Mouse (Mus musculus) spleen, adult 12 weeks (tissue): ENCODE measurements around the gene Nrm.

Source experiments
- DNase-seq: peaks from one replicate; pipeline ENCODE4 v3.0.0; 2022; ENCODE audit warnings: low spot score

The Nrm gene

DNA sequence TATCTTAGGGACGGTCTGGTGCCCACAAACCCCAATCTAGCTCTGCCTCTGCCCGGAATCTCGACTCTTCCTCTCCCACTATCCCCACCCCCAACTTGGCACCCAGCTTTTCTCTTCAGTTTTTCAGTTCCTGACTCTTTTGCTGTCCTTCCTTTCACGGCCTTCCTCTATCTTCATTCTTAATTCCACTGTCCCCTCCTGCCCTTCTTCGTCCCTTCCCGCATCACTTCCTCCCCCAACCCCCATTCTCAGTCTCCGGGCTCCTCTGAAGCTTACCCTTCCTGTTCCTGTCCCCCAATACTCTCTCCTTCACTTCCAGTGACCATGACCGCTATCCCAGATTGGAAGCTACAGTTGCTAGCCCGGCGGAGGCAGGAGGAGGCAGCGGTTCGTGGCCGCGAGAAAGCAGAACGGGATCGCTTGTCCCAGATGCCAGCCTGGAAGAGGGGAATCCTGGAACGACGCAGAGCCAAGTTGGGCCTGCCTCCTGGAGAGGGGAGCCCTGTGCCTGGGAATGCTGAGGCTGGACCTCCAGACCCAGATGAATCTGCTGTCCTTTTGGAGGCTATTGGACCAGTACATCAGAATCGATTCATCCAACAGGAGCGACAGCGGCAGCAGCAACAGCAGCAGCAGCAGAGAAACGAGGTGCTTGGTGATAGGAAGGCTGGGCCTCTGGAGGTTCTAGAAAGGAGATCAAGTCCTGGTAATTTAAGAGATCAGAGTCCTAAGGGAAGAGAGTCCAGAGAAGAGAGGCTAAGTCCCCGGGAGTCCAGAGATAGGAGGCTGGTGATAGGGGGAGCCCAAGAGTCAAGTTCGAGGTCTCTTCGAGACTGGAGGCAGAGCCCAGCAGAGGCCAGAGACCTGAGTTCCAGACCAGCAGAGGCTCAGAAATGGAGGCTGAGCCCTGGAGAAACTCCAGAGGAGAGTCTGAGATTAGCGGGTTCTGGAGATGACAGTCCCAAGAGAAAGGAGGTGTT, 6.1 kb downstream of the Nrm start:
- DNase-seq = peak; percentile 26

DNA sequence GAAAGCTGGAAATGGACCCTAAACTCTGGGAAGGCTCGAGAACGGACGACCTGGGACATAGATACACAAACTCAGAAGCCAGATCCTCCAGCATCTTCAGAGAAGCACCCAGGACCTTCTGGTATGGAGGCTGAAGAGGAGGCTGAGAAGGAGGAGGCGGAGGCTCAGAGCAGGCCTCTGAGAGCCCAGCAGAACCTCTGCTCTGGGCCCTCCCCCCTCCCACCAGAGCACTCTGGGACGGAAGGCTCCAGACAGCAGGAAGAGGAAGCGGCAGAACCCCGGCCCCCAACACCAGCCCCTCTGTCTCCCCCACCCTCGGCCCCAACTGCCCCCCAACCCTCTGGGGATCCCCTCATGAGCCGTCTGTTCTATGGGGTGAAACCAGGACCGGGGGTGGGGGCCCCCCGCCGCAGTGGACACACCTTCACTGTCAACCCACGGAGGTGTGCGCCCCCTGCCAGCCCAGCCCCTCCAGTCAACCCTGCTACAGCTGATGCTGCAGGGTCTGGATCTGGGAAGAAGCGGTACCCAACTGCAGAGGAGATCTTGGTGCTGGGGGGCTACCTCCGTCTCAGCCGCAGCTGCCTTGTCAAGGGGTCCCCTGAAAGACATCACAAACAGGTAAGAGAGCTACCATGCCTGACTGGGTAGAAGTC, 7.2 kb downstream of the Nrm start:
- no peak for DNase-seq

DNA sequence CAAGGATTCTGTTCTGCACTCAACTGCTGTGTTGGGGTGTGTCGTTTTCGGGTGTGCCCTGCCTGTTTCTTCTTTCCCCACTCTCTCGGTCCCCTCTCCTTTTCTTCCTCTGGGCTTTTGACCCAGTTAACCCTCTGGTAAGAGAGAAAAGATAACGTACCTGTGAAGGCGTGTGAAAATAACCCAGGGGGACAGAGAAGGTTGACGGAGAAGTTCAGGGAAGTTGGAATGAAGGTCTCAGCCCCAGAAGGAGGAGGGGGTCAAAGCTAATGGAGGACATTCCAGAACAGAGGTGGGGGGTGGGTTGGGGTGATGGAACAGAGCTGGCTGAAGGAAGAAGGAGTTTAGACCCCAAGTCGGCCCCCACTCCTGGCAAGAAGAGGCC, 7.8 kb downstream of the Nrm start:
- no peak for DNase-seq

DNA sequence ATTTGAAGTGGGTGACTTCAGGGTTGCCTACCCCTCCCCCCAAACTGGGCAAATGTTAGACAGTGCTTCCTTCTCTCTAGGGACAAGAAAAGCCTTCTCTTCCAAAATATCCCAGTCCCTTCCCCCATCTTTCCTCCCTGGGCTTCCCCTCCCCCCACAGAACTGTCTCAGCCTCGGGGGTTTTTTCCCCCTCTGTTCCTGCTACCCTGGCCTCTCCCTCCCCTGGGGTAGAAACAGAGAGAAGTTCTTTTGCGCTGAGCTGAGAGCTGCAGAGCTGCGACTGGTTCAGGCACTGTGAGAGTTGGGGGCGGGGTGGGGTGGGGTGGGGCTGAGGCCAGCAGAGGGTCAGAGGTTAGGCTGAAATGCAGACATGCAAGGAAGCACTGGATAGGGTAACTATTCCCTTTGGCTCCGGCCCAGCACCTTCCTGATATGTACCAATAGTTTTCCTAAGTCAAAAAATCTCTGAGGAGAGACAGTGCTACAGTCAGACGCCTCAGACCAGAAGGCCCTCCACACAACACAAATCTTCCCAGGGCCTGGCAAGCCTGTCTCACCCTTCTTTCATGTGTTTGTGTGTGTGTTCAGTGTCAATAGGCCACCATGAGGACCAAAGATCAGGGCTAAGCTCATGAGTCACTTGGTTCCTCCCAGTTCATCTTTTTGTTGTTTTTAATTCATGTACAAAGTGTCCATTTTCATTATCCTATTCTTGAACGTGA, 8.4 kb downstream of the Nrm start:
- DNase-seq = no peak

DNA sequence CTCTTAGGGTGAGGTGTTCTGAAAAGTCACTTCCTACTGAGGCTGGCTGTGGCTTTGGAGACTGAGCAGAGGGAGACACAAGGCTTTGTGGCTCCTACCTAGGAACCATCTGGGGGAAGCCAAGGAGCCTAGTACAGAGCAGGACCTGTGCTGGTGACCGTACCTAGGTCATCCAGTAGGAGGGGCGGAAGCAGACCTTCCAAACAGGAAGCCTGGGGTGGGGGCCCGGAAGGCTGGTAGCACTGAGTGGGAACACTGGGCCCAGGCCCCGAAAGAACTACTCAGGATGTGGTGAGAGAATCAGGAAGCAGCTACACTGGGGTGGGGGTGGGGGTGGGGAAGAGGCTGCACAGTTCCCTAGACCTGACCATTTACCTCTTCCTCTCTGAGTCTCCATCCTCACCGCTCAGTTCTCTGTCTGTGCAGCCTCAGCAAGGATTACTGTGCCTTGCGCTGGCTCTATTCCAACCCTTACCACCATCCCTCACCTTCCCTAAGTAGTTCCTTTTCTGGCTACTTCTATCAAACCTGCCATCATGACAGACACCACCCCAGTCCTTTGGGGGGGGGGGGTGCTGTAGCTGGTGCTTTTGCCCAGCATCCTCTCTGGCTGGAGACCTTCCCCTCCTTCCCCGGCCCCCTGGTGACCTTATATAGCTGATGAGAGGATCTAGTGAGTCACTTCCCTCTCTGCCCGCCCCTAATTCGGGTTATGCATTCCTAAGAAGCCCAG, 9.2 kb downstream of the Nrm start:
- peak; percentile 33 for DNase-seq

DNA sequence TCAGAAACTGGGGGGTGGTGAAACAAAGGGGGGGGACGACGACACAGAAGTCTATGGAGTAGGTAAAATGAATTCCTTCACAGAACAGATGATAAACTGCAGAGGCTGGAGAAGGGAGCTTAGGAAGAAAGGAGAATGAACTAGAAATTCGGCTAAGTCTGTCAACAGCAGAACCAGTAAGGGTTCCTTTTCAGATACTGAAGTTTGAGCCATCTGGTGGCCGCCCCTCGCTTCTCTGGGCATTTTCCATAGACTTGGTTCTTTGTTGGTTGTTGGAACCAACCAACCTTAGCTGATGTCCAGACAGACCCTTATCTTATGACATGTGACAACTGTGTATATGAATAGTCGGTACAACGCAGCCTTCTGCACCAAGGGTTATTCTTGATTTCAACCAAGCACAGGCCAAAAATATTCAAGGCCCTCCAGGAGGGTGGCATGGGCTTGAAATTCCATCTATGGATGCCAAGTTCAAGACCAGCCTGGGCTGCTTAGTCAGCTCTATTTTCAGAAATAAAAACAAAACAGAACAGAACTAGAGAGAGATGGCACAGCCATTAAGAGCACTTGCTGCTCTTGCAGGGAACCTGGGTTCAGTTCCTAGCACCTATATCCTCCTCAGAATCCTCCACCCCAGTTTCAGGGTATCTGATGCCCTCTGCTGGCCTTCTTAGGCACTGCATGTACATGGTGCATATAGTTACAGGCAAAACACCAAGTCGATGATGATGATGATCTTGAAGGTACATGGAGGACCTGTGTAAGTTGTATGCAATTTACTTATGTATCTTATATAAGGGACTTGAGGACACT, 10.0 kb downstream of the Nrm start:
- peak; percentile 29 for DNase-seq

DNA sequence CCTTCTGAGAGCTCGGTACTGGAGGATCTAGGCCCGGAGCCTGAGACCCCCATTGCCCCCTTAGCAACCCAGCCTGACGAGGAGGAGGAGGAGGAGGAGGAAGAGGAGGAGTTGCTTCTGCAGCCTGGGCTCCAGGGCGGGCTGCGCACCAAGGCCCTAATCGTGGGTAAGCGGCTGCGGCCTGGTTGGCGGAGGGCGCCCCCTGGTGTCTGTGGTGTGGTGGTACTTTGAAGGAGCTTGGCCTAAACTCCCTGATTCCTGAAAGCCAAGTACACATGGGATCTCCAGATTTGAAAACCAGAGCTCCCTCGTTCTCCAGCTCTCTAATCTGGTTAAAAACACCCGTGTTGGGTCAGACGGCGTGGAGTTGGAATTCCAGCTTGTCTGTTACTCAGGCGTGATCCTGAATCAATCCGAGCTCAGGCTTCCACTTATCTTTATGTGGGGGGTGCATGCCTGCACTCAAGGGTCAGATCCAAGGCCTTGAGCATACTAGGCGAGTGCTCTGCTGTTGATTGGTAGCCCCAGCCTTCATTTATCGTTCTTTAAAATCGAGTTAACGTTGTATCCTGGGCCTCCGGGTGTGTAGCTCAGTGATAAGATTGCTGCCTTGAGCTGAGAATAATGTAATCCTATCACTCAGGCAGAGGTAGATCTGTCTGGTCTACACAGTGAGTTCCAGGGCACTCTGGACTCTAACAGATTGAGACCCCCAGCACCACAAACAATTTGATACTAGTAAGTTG, 12.8 kb downstream of the Nrm start:
- peak; percentile 77 for DNase-seq

DNA sequence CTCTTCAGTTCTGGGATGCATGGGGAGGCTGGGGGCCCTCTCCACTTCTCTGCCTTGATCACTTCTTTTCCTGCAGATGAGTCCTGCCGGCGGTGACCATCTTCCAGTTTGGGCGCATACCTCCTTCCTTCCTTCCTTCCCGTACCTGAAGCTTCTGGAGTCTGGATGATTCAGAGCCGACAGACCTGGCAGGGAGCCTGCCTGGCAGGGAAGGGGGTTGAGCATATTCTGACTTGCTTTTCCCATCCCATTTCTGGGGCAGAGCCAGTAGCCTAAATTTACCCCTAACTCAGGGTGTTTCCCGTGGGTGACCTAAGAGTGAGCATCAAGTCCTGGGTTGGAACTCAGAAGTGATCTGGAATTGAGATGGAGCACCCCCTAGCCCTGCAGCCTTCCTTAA, 13.6 kb downstream of the Nrm start:
- DNase-seq = no peak

DNA sequence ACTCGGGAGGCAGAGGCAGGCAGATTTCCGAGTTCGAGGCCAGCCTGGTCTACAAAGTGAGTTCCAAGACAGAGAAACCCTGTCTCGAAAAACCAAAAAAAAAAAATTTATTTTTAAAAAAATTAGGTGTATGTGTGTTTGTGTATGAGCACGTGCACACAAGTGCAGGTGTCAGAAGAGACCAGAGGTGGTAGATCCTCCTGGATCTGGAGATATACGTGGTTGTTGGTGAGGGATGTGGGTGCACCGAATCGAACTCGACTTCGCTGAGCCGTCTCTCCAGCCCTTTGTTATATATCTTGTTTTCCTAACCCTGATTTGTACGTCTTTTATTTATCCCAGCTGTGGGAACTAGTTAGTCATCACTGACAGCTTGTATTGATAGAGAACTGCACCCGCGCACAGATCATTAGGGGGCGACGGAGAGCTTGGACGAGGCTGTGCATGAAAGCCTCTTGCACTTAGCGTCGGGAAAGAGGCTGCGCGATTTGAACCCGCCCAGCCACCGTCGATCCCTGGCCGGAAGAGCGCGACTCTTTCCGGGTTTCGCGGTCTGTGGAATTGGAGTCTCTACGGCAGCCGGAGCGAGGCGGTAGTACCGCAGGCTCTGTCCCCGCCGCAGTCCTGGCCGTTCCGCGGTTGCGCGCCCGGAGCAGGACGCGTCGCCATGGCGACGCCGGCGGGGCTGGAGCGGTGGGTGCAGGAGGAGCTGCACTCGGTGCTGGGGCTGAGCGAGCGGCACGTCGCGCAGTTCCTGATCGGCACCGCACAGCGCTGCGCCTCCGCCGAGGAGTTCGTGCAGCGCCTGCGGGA, 18.3 kb downstream of the Nrm start, which contains the start of gene Dhx16:
Dhx16 (plus strand) TSS at position 575 of the 813 bp plus-strand sequence.
- peak; percentile 82 for DNase-seq

DNA sequence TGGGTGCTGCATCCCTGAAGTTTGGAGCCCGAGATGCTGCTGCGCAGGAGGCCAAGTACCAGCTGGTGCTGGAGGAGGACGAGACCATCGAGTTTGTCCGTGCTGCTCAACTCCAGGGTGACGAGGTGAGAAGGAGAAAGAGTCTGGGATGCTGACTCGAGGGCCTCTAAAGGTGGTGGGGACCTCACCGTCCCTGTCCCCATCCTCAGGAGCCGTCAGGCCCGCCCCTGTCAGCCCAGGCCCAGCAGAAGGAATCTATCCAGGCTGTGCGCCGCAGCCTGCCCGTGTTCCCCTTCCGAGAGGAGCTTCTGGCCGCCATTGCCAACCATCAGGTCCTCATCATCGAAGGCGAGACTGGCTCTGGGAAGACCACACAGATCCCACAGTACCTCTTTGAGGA, 21.8 kb downstream of the Nrm start:
- no peak for DNase-seq

DNA sequence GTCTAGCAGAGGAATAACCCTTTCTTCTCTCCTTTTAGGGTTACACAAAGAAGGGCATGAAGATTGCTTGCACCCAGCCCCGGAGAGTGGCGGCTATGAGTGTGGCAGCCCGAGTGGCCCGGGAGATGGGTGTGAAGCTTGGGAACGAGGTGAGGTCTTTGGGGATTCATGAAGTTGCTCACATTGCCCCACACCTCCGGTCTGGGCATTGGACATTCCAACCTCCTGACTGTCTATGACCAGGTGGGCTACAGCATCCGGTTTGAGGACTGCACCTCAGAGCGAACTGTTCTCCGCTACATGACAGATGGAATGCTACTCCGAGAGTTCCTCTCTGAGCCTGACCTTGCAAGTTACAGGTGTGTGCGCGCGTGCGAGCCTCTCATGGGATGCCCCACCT, 22.7 kb downstream of the Nrm start:
- no peak for DNase-seq

DNA sequence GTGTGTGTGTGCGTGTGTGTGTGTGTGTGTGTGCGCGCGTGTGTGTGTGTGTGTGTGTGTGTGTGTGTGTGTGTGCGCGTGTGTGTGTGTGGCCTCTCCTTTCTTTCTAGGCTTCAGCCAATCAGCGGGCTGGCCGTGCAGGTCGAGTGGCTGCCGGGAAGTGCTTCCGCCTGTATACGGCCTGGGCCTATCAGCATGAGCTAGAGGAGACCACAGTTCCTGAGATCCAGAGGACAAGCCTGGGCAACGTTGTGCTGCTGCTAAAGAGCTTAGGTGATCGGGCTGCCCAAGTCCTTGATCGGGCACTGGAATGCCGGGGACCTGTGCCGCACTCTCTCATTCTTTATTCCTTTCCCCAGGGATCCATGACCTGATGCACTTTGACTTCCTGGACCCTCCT, 26.6 kb downstream of the Nrm start:
- DNase-seq = no peak

DNA sequence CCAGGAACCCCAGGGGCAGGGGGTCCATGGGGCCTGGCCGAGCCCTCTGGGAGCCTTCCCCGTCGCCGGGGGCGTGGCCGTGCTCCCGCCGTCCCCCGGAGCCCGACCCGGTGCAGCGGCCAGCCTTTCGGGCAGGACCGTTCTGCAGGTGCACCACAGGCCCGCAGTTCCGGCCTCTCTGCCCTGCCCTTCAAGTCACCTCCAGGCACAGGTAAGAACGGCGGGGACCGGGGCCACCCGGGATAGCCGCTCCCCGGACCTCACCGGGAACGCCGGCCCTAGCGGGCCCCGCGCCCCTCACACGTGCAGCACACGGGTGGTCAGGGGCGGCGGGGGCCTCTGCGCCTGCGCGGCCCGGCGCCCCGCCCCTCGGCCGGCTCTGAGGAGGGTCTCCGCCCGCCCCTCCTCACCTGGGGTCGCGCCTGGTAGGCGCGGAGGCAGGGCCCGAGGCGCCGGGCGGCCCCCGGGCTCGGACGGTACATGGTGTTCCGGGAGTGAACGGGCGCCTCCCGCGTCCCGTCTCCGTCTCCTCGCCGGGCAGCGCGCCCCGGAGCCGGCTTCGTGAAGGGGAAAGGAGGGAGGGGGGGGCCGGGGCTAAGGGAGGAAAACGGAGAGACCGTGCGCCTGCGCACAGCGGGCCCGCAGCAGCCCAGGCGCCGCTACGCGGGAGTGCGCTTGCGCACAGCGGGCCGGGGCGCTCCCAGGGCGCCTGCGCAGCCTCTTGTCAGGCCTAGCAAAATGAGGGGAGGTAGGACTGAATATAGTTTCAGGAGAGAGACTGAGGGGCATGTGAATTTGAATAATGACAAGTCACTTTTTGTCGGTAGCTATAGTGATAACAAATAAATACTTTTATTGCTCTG, 35.9 kb downstream of the Nrm start, which contains the start of gene 2310061I04Rik:
2310061I04Rik (minus strand) TSS at position 651 of the 863 bp plus-strand sequence.
- DNase-seq = peak; percentile 84

DNA sequence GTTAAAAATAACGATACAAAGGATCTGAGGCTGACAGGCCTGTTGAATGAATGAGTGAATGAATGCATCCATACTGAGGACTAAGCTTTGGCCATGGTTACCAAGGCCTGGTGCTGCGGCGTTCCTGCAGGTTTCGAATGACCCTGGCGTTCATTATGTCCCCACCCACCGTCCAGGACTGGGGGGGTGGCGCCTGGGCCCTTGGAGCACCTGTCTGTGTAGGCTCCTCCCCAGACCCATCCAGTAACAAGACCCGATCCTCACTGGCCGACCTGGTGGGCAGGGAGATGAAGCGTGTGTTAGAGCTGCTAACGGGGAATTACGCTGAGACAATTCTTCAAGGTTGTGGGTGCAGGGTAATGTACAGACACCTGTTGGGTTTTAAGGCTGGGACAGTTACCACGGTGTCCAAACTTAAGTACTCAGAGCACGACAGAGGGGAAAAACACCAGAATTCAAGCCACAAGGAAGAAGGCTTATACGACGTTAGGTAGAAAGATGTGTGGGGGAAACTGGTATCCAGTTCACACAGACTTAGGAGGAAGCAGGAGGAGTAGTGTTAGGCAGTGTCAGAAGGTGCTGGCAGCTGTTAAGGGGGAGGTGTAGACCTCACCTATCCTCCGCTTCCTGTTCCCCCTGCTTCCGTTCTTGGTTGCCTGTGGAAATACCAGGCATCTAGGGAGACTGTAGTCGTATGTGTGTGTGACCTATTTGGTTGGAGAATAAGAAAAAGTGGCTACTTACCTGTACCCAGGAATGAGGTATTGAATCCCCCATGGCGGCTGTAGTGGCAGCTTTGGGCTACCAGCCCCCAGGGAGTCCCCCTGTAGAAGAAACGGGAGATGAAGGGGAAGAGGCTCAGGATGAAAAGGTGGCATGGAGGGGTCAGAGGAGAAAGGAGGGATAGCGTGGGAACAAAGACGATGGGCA, 36.8 kb downstream of the Nrm start:
- no peak for DNase-seq

DNA sequence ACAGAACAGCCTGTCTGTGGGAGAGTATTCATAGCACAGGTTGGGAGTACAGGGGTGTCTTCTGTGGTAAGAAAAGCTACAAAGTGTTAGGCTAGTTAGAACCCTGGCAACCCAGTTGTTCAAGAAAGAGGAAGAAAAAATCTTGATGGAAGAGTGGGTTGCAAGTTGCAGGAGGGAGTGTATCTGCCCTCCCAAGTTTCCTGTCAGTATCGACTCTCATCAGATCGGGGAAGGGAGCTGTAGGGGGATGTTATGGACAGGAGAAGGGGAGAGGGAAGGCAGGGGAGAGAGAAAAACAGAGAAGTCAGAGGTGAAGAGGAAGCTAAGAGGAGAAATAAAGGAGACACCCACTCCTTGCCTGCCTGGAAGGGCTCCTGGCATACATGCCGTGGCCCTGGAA, 39.5 kb downstream of the Nrm start:
- DNase-seq = no peak

DNA sequence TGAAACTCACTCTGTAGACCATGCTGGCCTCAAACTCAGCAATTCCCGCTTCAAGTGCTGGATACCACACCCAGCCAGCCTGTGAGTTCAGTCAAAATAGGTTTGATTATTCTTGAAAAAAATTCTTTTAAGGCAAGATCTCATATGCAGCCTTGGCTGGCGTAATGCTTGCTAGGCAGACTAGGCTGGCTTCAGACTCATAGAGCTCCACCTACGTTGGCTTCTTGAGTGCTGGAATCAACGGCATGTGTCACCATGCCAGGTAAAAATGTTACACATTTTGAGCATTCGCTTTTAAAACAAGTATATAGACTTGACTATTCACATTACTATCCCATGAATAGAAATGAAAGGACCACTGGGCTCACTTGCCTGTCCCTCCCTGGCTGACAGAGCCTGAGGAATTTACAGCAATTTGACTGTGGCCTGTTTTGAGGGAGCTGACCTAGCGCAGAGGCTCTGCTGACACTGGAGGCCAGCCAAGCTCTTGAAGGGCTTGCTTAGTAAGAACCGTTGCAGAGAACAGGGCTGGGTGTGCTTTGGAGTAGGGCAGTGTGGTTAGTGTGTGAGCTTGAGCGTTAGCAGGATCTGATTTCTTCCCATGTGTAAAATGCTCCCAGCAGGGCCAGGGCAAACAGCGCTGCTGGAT, 42.3 kb downstream of the Nrm start:
- no peak for DNase-seq

DNA sequence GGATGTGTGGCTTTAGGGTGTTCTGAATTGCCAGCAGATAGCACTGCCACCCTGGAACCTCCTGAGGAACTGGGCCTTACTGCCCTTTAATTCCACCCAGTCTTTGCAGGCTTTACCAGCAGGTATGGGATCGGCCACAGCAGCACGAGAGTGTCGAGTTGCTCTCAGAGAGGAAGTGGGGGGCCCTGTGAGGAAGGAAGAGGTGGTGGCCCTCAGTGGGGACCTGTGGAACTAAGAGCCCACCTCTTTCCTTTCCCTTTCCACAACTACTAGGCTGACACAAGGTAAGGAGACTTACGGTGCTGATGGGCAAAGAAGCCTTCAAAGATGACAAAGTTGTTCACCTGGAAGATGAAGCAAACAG, 42.9 kb downstream of the Nrm start:
- DNase-seq = no peak
